In genomic region chr7:126082286-126082741, GRCm38 (mm10) we compare ENCODE assay signal across 8 mouse cellular contexts. TPM values are rescaled to one million over a fixed set of nuclear protein-coding genes. Genes with fewer than 3 reads are reported as not detected.
DNase-seq lines count a peak whose midpoint lies in the region; ATAC-seq and TF ChIP-seq lines count a peak whose summit lies in the region.

Gene Gsg1l, minus strand, starts transcription at chr7:126082411.

- no peaks in the 10 kb centered on the region for H3K9me3 ChIP-seq in heart, postnatal 0 days (replicated peaks; ENCODE audit: control insufficient read depth, low read length)
- no peaks in the 10 kb centered on the region for H3K9me3 ChIP-seq in limb, embryonic 11.5 days (ENCODE audit: control insufficient read depth, low read length)

- H3K36me3 ChIP-seq in heart, postnatal 0 days (replicated peaks; ENCODE audit: control insufficient read depth, insufficient read depth, low read length): no peaks in the 10 kb centered on the region
- no peaks in the 10 kb centered on the region for H3K36me3 ChIP-seq in limb, embryonic 11.5 days (ENCODE audit: control insufficient read depth, insufficient read depth, low read length)

- peak within 1 kb of the TSS; percentile 62 for H3K9ac ChIP-seq in heart, postnatal 0 days (replicated peaks; ENCODE audit: low read depth, low read length)
- H3K9ac ChIP-seq in limb, embryonic 11.5 days (ENCODE audit: low read length): peak within 1 kb of the TSS; percentile 50

- H3K4me1 ChIP-seq in cerebellum, adult 2 months (ENCODE audit: control insufficient read depth, insufficient read depth, low read length): no peaks in the 10 kb centered on the region; the same call in 1 of the 2 replicates
- H3K4me1 ChIP-seq in heart, postnatal 0 days (ENCODE audit: control insufficient read depth, insufficient read depth): peaks cover 8% of the 10 kb centered on the region; the same call in 1 of the 2 replicates
- peaks cover 10% of the 10 kb centered on the region for H3K4me1 ChIP-seq in limb, embryonic 11.5 days (ENCODE audit: control insufficient read depth, insufficient read depth, low read length)

- peak; percentile 48 for ATAC-seq in heart, postnatal 0 days (ENCODE audit: insufficient read depth, low read depth)
- ATAC-seq in limb, embryonic 11.5 days (ENCODE audit: insufficient number of reproducible peaks, low FRiP score, low TSS enrichment, low read depth): no peak

- TF ChIP-seq EP300 in heart, postnatal 0 days (IDR thresholded peaks at IDR 0.05; ENCODE audit: low read depth): no peak

- peak within 1 kb of the TSS; percentile 59 for H3K4me3 ChIP-seq in cerebellum, adult 2 months (replicated peaks; ENCODE audit: insufficient read depth, low read depth, low read length)
- peak within 1 kb of the TSS; percentile 69 for H3K4me3 ChIP-seq in heart, postnatal 0 days (ENCODE audit: low read depth, low read length)
- peak within 1 kb of the TSS; percentile 51 for H3K4me3 ChIP-seq in limb, embryonic 11.5 days (ENCODE audit: low read depth, low read length)

- WGBS in cerebellum, adult 2 months: under 1% methylated on average over 49 of the region's 49 CpGs
- WGBS in heart, postnatal 0 days: 1% methylated on average over 39 of the region's 49 CpGs
- under 1% methylated on average over 48 of the region's 49 CpGs for WGBS in limb, embryonic 11.5 days

- DNase-seq in cerebellum, adult 2 months: peak; percentile 40 to 65
- no peak for DNase-seq in cerebellum, postnatal 14 days
- peak; percentile 23 for DNase-seq in thymus, postnatal 14 days
- DNase-seq in thymus, adult 18-20 months: no peak
- no peak for DNase-seq in heart, postnatal 0 days (ENCODE audit: low spot score)
- peak; percentile 47 for DNase-seq in limb, embryonic 11.5 days (ENCODE audit: low spot score)
- DNase-seq in right cerebral cortex, adult 2 months (ENCODE audit: low spot score in 2 of 2): peak; percentile 43 to 61
- DNase-seq in gastrocnemius, adult 18-20 months (ENCODE audit: low spot score): no peak

- H3K4me2 ChIP-seq in heart, postnatal 0 days (ENCODE audit: low read depth, low read length): peak within 1 kb of the TSS; percentile 98
- peak within 1 kb of the TSS; percentile 100 for H3K4me2 ChIP-seq in limb, embryonic 11.5 days (ENCODE audit: low read depth, severe bottlenecking)

- no peak for TF ChIP-seq CTCF in cerebellum, adult 2 months (IDR thresholded peaks at IDR 0.05; ENCODE audit: borderline replicate concordance, insufficient read depth, low read depth, low read length)
- TF ChIP-seq CTCF in heart, postnatal 0 days (IDR thresholded peaks at IDR 0.05; ENCODE audit: low read depth): no peak

- H3K27me3 ChIP-seq in cerebellum, adult 2 months (ENCODE audit: control insufficient read depth, insufficient read depth, low read length): no peaks in the 10 kb centered on the region
- H3K27me3 ChIP-seq in heart, postnatal 0 days (ENCODE audit: control insufficient read depth, insufficient read depth, low read length): peaks cover 43% of the 10 kb centered on the region
- H3K27me3 ChIP-seq in limb, embryonic 11.5 days (ENCODE audit: control insufficient read depth, insufficient read depth, low read length): peaks cover 51% of the 10 kb centered on the region

- H3K27ac ChIP-seq in cerebellum, adult 2 months (ENCODE audit: insufficient read depth, low read length): peak within 1 kb of the TSS; percentile 81
- H3K27ac ChIP-seq in heart, postnatal 0 days (ENCODE audit: low read depth): peak within 1 kb of the TSS; percentile 18; the same call in 1 of the 2 replicates
- no peak within 1 kb of the TSS for H3K27ac ChIP-seq in limb, embryonic 11.5 days (replicated peaks; ENCODE audit: low read depth, low read length)

- no peak for TF ChIP-seq POLR2A in cerebellum, adult 2 months (IDR thresholded peaks at IDR 0.05; ENCODE audit: borderline replicate concordance, insufficient read depth, low read length)

RNA-seq across cellular contexts. Expression of gene Gsg1l, which starts in this region (rescaled TPM):
- 17.5 and 18.0 TPM in 2 replicates for polyA plus RNA-seq in cerebellum, adult 2 months (2012; rRNA removed)
- 16.6 and 20.4 TPM in 2 replicates for total RNA-seq in heart, postnatal 0 days (2014; rRNA removed; ENCODE audit: low replicate concordance)
- 5.3 and 5.7 TPM in 2 replicates for polyA plus RNA-seq in heart, postnatal 0 days (2015; fragmentation: Nextera tagmentation; extraction: Ambion mirVana)
- polyA plus RNA-seq in limb, embryonic 11.5 days (2014; fragmentation: Nextera tagmentation; extraction: Ambion mirVana): 0.43 and 0.55 TPM in 2 replicates
- total RNA-seq in gastrocnemius, adult 18-20 months (2021): under 1 TPM in 1 of 2 experiments, not detected in 1; 0.05 TPM

Comparison
In these comparisons a context has a peak if more than half of its experiments do, and no peak if none do; other contexts are left out.
1. RNA of gene Gsg1l (total RNA-seq): 16.6 to 20.4 TPM in heart, postnatal 0 days; 0.05 TPM in gastrocnemius, adult 18-20 months; every median in the first group is over 10 times any median in the second.
2. DNase-seq: peak in cerebellum, adult 2 months (2 of 2), thymus, postnatal 14 days (single experiment) and right cerebral cortex, adult 2 months (2 of 2); none in cerebellum, postnatal 14 days (0 of 2), thymus, adult 18-20 months (0 of 2), heart, postnatal 0 days (single experiment) and gastrocnemius, adult 18-20 months (single experiment).
3. Peak in DNase-seq, H3K4me3 ChIP-seq, H3K9ac ChIP-seq and H3K4me2 ChIP-seq in limb, embryonic 11.5 days; RNA of the gene not detected or under 1 TPM.
4. Peak in every context shown above with its lines, with median percentiles within 50 percentile points of each other: H3K4me3 ChIP-seq.